Mouse (Mus musculus): Measurements from ENCODE around the gene Pglyrp2.

GRCm38 (mm10) chr17:32364331-32364730 is 59.6 kb downstream of the Pglyrp2 start:
- no peak for TF ChIP-seq POLR2A (IDR thresholded peaks at IDR 0.05; ENCODE audit: extremely low read depth, insufficient read depth, low read length)
- TF ChIP-seq CTCF (IDR thresholded peaks at IDR 0.05; ENCODE audit: low read depth, low read length): 0 out of 2 replicates have a peak, but pooled peaks have one; percentile 10
